Mouse (Mus musculus): Measurements from ENCODE around the gene Kcnq5. TPM values are rescaled to one million over a fixed set of nuclear protein-coding genes. Genes with fewer than 3 reads are reported as not detected.

Kcnq5 gene
- polyA plus RNA-seq, 1 experiment from 2014 or later: 1.5 TPM

DNA sequence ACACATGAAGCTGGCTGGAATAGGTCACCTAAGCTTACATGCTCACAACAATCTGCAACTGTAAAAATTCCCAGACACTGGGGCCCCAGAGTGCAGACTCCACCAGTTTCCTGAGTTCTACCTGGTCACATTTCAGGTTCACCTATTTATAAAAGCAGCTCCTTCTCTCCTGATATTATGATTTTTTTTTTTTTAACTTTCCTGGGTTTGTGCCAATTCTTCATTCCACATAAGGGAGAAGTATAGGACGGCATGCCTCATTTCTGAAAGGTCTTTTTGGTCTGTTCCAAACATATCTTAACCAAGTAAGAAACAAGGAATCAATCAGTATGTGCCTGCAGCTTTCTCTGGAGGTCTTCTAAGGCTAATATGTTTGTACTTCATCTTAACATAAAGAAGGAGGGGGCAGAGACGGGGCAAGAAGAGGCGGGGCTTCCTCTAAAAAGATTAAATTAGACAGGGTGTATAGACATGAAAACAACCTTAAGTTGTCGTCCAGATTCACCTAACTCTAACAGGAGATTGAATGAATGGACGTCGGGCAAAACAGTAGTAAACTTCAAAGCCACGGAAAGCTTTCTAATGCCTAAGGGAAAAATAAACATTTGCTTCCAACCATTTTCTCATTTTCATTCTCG lies 2.0 kb downstream of the Kcnq5 start:
- H3K9ac ChIP-seq (ENCODE audit: low read length): no peak overlapping the region; the same call in 1 of the 2 replicates
- H3K4me1 ChIP-seq (ENCODE audit: control insufficient read depth, insufficient read depth, low read length): peaks cover 6% of the 10 kb centered on the region; the same call in 1 of the 2 replicates
- no peaks in the 10 kb centered on the region for H3K9me3 ChIP-seq (replicated peaks; ENCODE audit: control insufficient read depth, low read length)
- no peak for ATAC-seq (ENCODE audit: insufficient read depth, low FRiP score)
- no peak overlapping the region for H3K27ac ChIP-seq (ENCODE audit: low read length)
- H3K4me3 ChIP-seq (replicated peaks; ENCODE audit: low read length): peak overlapping the region; percentile 71
- peak overlapping the region; percentile 98 for H3K4me2 ChIP-seq (ENCODE audit: low read depth, low read length)
- H3K27me3 ChIP-seq (ENCODE audit: control insufficient read depth, insufficient read depth, low read length): no peaks in the 10 kb centered on the region
- no peaks in the 10 kb centered on the region for H3K36me3 ChIP-seq (ENCODE audit: control insufficient read depth, insufficient read depth, low read length)
- WGBS: 8% methylated on average over 8 of the region's 8 CpGs

GRCm38 (mm10) chr1:21958013-21958412 lies 3.7 kb downstream of the Kcnq5 start:
- no peak overlapping the region for H3K4me2 ChIP-seq (ENCODE audit: low read depth, low read length)
- no peak for ATAC-seq (ENCODE audit: insufficient read depth, low FRiP score)
- H3K27ac ChIP-seq (ENCODE audit: low read length): no peak overlapping the region

GRCm38 (mm10) chr1:21940831-21941230 lies 20.9 kb downstream of the Kcnq5 start:
- Histone ChIP-seq H3K9ac (ENCODE audit: low read length) (no peak overlapping the region), H3K36me3 (ENCODE audit: control insufficient read depth, insufficient read depth, low read length) (no peaks in the 10 kb centered on the region), H3K27ac (ENCODE audit: low read length) (no peak overlapping the region), H3K4me2 (ENCODE audit: low read depth, low read length) (no peak overlapping the region), H3K27me3 (ENCODE audit: control insufficient read depth, insufficient read depth, low read length) (no peaks in the 10 kb centered on the region), H3K9me3 (replicated peaks; ENCODE audit: control insufficient read depth, low read length) (no peaks in the 10 kb centered on the region), H3K4me3 (replicated peaks; ENCODE audit: low read length) (no peak overlapping the region), H3K4me1 (ENCODE audit: control insufficient read depth, insufficient read depth, low read length) (no peaks in the 10 kb centered on the region)
- no peak for ATAC-seq (ENCODE audit: insufficient read depth, low FRiP score)
- 72% methylated on average over 4 of the region's 4 CpGs for WGBS

More at GRCm38 (mm10) chr1:21958013-21958412, 3.7 kb downstream of the Kcnq5 start:
- Histone ChIP-seq H3K27me3 (ENCODE audit: control insufficient read depth, insufficient read depth, low read length) (no peaks in the 10 kb centered on the region), H3K9me3 (replicated peaks; ENCODE audit: control insufficient read depth, low read length) (no peaks in the 10 kb centered on the region), H3K9ac (ENCODE audit: low read length) (no peak overlapping the region), H3K4me1 (ENCODE audit: control insufficient read depth, insufficient read depth, low read length) (peaks cover 6% of the 10 kb centered on the region; the same call in 1 of the 2 replicates), H3K36me3 (ENCODE audit: control insufficient read depth, insufficient read depth, low read length) (no peaks in the 10 kb centered on the region), H3K4me3 (replicated peaks; ENCODE audit: low read length) (no peak overlapping the region)
- WGBS: 35% methylated on average over 4 of the region's 4 CpGs

DNA sequence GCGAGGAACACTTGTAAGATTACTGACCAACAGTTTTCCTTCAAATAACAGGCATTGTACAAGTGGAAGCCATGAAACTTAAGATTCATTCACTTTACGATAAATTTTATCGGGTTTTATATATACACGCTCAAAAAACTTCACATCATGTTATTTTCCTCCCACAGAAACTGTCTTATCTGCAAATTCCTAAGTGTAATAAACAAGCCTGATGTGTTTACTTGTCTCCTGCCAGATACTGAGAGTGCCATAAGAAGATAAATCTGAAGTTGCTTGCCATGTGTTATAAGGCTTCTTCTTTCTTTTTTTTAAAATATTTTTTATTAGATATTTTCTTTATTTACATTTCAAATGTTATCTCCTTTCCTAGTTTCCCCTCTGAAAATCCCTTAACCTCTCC lies 34.6 kb downstream of the Kcnq5 start:
- no peak overlapping the region for H3K4me3 ChIP-seq (replicated peaks; ENCODE audit: low read length)
- 60% methylated on average over 4 of the region's 4 CpGs for WGBS
- no peaks in the 10 kb centered on the region for H3K4me1 ChIP-seq (ENCODE audit: control insufficient read depth, insufficient read depth, low read length)
- no peaks in the 10 kb centered on the region for H3K27me3 ChIP-seq (ENCODE audit: control insufficient read depth, insufficient read depth, low read length)
- H3K36me3 ChIP-seq (ENCODE audit: control insufficient read depth, insufficient read depth, low read length): no peaks in the 10 kb centered on the region
- no peak overlapping the region for H3K4me2 ChIP-seq (ENCODE audit: low read depth, low read length)
- H3K9me3 ChIP-seq (replicated peaks; ENCODE audit: control insufficient read depth, low read length): no peaks in the 10 kb centered on the region
- no peak for ATAC-seq (ENCODE audit: insufficient read depth, low FRiP score)
- H3K27ac ChIP-seq (ENCODE audit: low read length): no peak overlapping the region
- no peak overlapping the region for H3K9ac ChIP-seq (ENCODE audit: low read length)

DNA sequence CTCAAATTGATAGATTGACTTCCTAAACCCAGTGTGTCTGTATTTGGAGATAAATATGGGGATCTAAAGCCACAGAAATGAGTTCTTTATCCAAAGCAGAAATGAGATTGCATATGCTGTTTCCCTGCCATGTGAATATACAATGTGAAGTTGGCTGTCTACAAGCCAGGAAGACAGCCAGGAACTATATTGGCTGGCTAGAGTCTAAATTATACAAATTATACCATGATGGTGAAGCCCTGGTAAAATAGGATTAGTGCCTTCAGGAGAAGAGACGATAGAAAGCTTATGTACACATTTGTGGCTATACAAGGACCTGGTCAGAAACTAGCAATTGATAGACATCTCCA lies 38.5 kb downstream of the Kcnq5 start:
- H3K9me3 ChIP-seq (replicated peaks; ENCODE audit: control insufficient read depth, low read length): no peaks in the 10 kb centered on the region
- H3K36me3 ChIP-seq (ENCODE audit: control insufficient read depth, insufficient read depth, low read length): no peaks in the 10 kb centered on the region
- H3K4me1 ChIP-seq (ENCODE audit: control insufficient read depth, insufficient read depth, low read length): no peaks in the 10 kb centered on the region
- H3K27me3 ChIP-seq (ENCODE audit: control insufficient read depth, insufficient read depth, low read length): no peaks in the 10 kb centered on the region
- H3K4me2 ChIP-seq (ENCODE audit: low read depth, low read length): no peak overlapping the region
- no peak overlapping the region for H3K27ac ChIP-seq (ENCODE audit: low read length)
- no peak for ATAC-seq (ENCODE audit: insufficient read depth, low FRiP score)
- 73% methylated on average over 1 of the region's 1 CpGs for WGBS
- no peak overlapping the region for H3K9ac ChIP-seq (ENCODE audit: low read length)
- H3K4me3 ChIP-seq (replicated peaks; ENCODE audit: low read length): no peak overlapping the region

GRCm38 (mm10) chr1:21922578-21923292 lies 39.0 kb downstream of the Kcnq5 start:
- no peak for ATAC-seq (ENCODE audit: insufficient read depth, low FRiP score)

GRCm38 (mm10) chr1:21919276-21919675 lies 42.5 kb downstream of the Kcnq5 start:
- H3K27me3 ChIP-seq (ENCODE audit: control insufficient read depth, insufficient read depth, low read length): no peaks in the 10 kb centered on the region
- H3K4me2 ChIP-seq (ENCODE audit: low read depth, low read length): no peak overlapping the region
- no peaks in the 10 kb centered on the region for H3K4me1 ChIP-seq (ENCODE audit: control insufficient read depth, insufficient read depth, low read length)
- H3K9ac ChIP-seq (ENCODE audit: low read length): no peak overlapping the region
- H3K9me3 ChIP-seq (replicated peaks; ENCODE audit: control insufficient read depth, low read length): no peaks in the 10 kb centered on the region
- no peak overlapping the region for H3K4me3 ChIP-seq (replicated peaks; ENCODE audit: low read length)
- WGBS: 59% methylated on average over 6 of the region's 6 CpGs
- no peak for ATAC-seq (ENCODE audit: insufficient read depth, low FRiP score)
- no peak overlapping the region for H3K27ac ChIP-seq (ENCODE audit: low read length)
- H3K36me3 ChIP-seq (ENCODE audit: control insufficient read depth, insufficient read depth, low read length): no peaks in the 10 kb centered on the region

More at GRCm38 (mm10) chr1:21922578-21923292, 39.0 kb downstream of the Kcnq5 start:
- Histone ChIP-seq H3K4me1 (ENCODE audit: control insufficient read depth, insufficient read depth, low read length) (no peaks in the 10 kb centered on the region), H3K4me3 (replicated peaks; ENCODE audit: low read length) (no peak overlapping the region), H3K27ac (ENCODE audit: low read length) (no peak overlapping the region), H3K4me2 (ENCODE audit: low read depth, low read length) (no peak overlapping the region), H3K36me3 (ENCODE audit: control insufficient read depth, insufficient read depth, low read length) (no peaks in the 10 kb centered on the region), H3K27me3 (ENCODE audit: control insufficient read depth, insufficient read depth, low read length) (no peaks in the 10 kb centered on the region), H3K9me3 (replicated peaks; ENCODE audit: control insufficient read depth, low read length) (no peaks in the 10 kb centered on the region), H3K9ac (ENCODE audit: low read length) (no peak overlapping the region)
- 70% methylated on average over 8 of the region's 8 CpGs for WGBS

DNA sequence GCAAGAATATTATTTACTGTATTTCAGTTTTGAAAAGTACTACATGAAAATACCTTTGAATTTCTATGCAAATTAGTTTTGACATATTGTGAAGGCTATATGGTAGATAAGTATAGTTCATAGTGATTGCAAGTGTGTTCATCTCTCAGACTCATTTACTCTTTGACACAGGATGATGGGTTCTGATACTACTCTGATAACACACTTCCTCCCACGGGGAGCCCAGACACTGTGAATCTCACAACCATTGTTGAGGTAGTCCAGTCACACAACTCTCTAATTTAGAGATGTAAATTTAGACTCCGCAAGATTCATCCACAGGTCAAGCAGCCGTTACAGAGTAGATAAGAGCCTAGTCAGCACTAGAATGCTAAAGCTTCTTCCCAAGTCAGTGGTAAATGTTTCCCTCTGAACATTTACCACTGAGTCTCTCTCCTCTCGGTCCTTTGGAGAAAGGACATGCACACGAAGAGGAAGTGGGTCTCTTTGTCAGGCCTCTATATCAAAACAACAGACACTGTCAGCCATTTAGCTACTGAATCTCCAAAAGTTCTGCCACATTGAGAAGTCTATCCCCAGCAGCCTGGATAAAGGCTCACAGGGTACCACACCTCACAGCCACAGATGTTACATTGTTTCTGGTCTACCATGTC lies 65.5 kb downstream of the Kcnq5 start:
- no peaks in the 10 kb centered on the region for H3K36me3 ChIP-seq (ENCODE audit: control insufficient read depth, insufficient read depth, low read length)
- WGBS: 54% methylated on average over 5 of the region's 5 CpGs
- no peaks in the 10 kb centered on the region for H3K9me3 ChIP-seq (replicated peaks; ENCODE audit: control insufficient read depth, low read length)
- no peak overlapping the region for H3K4me3 ChIP-seq (replicated peaks; ENCODE audit: low read length)
- H3K4me2 ChIP-seq (ENCODE audit: low read depth, low read length): no peak overlapping the region
- H3K4me1 ChIP-seq (ENCODE audit: control insufficient read depth, insufficient read depth, low read length): no peaks in the 10 kb centered on the region
- ATAC-seq (ENCODE audit: insufficient read depth, low FRiP score): no peak
- H3K27me3 ChIP-seq (ENCODE audit: control insufficient read depth, insufficient read depth, low read length): no peaks in the 10 kb centered on the region
- H3K9ac ChIP-seq (ENCODE audit: low read length): no peak overlapping the region
- H3K27ac ChIP-seq (ENCODE audit: low read length): no peak overlapping the region

DNA sequence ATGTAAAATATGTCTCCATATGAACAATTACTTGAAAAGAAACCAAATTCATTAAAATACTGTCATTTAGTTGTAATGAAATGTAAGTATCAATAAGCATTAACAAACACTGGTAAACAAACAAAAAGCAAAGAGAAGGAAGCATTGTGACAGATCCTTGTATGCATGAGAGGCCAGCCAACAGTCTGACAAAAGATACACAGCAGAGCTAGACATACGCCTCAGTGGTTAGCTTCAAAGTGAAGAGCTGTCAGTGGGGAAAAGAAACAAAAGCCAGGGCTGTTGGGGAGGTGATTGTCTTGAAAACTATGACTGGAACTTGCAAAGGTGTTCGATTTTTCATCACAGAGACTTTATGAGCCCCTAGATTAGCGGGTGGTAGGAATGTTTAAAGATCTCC lies 78.0 kb downstream of the Kcnq5 start:
- 60% methylated on average over 3 of the region's 3 CpGs for WGBS
- Histone ChIP-seq H3K36me3 (ENCODE audit: control insufficient read depth, insufficient read depth, low read length) (no peaks in the 10 kb centered on the region), H3K4me3 (replicated peaks; ENCODE audit: low read length) (no peak overlapping the region), H3K27ac (ENCODE audit: low read length) (no peak overlapping the region), H3K4me2 (ENCODE audit: low read depth, low read length) (no peak overlapping the region), H3K9ac (ENCODE audit: low read length) (no peak overlapping the region), H3K4me1 (ENCODE audit: control insufficient read depth, insufficient read depth, low read length) (no peaks in the 10 kb centered on the region), H3K27me3 (ENCODE audit: control insufficient read depth, insufficient read depth, low read length) (no peaks in the 10 kb centered on the region), H3K9me3 (replicated peaks; ENCODE audit: control insufficient read depth, low read length) (no peaks in the 10 kb centered on the region)
- ATAC-seq (ENCODE audit: insufficient read depth, low FRiP score): no peak

All from stomach, embryonic 16.5 days (tissue).